Mouse (Mus musculus) intestine, postnatal 0 days (tissue): Measurements from ENCODE around the gene Has3. TPM values are rescaled to one million over a fixed set of nuclear protein-coding genes. Genes with fewer than 3 reads are reported as not detected.

Experiments used
- ATAC-seq: fragments of 200-750 bp; cut with Nextera tagmentation; 2 replicates; pipeline ENCODE4 v1.8.0; 2017; ENCODE audit warnings: mild to moderate bottlenecking, moderate TSS enrichment, moderate library complexity
- H3K27ac ChIP-seq: fragments of 300-500 bp; sonication (generic); 2 replicates; pipeline ENCODE4 v1.5.1; 2014; ENCODE audit warnings: mild to moderate bottlenecking, low read depth, low read length, moderate library complexity
- H3K27me3 ChIP-seq: fragments of 300-500 bp; sonication (generic); replicated peaks from 2 replicates; pipeline ENCODE4 v1.6.1; 2014; ENCODE audit warnings: low read length, mixed read lengths; ENCODE audit not compliant: control insufficient read depth, insufficient read depth
- H3K36me3 ChIP-seq: fragments of 300-500 bp; sonication (generic); 2 replicates; pipeline ENCODE4 v1.6.1; 2014; ENCODE audit warnings: mild to moderate bottlenecking, moderate library complexity; ENCODE audit not compliant: control insufficient read depth, insufficient read depth
- H3K4me1 ChIP-seq: fragments of 300-500 bp; sonication (generic); replicated peaks from 2 replicates; pipeline ENCODE4 v1.6.1; 2014; ENCODE audit warnings: antibody characterized with exemption, low read length, mixed read lengths; ENCODE audit not compliant: control insufficient read depth, insufficient read depth
- H3K4me2 ChIP-seq: fragments of 300-500 bp; sonication (generic); replicated peaks from 2 replicates; pipeline ENCODE4 v1.6.1; 2014; ENCODE audit warnings: low read depth, mild to moderate bottlenecking, moderate library complexity
- H3K4me3 ChIP-seq: fragments of 300-500 bp; sonication (generic); 2 replicates; pipeline ENCODE4 v1.5.1; 2014; ENCODE audit warnings: low read depth, low read length
- H3K9ac ChIP-seq: fragments of 300-500 bp; sonication (generic); 2 replicates; pipeline ENCODE4 v1.6.1; 2014; ENCODE audit warnings: mild to moderate bottlenecking, low read depth, low read length
- H3K9me3 ChIP-seq: fragments of 300-500 bp; sonication (generic); 2 replicates; pipeline ENCODE4 v1.6.1; 2016; ENCODE audit warnings: mixed run types; ENCODE audit not compliant: control insufficient read depth
- CTCF ChIP-seq: sonication (generic); IDR thresholded peaks from 2 replicates; pipeline ENCODE4 v1.5.1; 2016; ENCODE audit warnings: low read depth, mild to moderate bottlenecking, control low read depth, antibody characterized with exemption, moderate library complexity
- WGBS: fragments of 180-500 bp; shearing (Covaris S2); extraction: QIAGEN DNeasy Blood & Tissue Kit; methylation state at CpG from one replicate; pipeline ENCODE4 v1.1.7; 2014; 5-methylcytosine and 5-hydroxymethylcytosine counted together
- polyA plus RNA-seq: library from polyadenylated mRNA; unstranded; fragments of >200 nt; fragmentation: Nextera tagmentation; extraction: Ambion mirVana; gene quantifications from 2 replicates; pipeline ENCODE4 v1.2.1, GENCODE M21; 2015

Has3 gene
- polyA plus RNA-seq, 1 experiment from 2014 or later: 0.07 TPM

GRCm38 (mm10) chr8:106892806-106893451, 22.9 kb downstream of the Has3 start:
- peak overlapping the region; percentile 97 for H3K27ac ChIP-seq
- H3K9ac ChIP-seq: peak overlapping the region; percentile 93
- no peaks in the 10 kb centered on the region for H3K27me3 ChIP-seq
- no peaks in the 10 kb centered on the region; the same call in 1 of the 2 replicates for H3K4me1 ChIP-seq
- WGBS: 2% methylated on average over 53 of the region's 57 CpGs
- H3K4me2 ChIP-seq: peak overlapping the region; percentile 83
- TF ChIP-seq CTCF: no peak
- ATAC-seq: peak; percentile 72
- no peaks in the 10 kb centered on the region for H3K9me3 ChIP-seq
- peak overlapping the region; percentile 99 for H3K4me3 ChIP-seq
- H3K36me3 ChIP-seq: peaks cover 5% of the 10 kb centered on the region

- no peaks in the 10 kb centered on the region for H3K9me3 ChIP-seq
- peaks cover 12% of the 10 kb centered on the region for H3K36me3 ChIP-seq
- no peaks in the 10 kb centered on the region for H3K27me3 ChIP-seq
- 0 out of 2 replicates have a peak, but pooled peaks have one; percentile 6 for TF ChIP-seq CTCF
- peak within 1 kb of the TSS; percentile 99 for H3K4me3 ChIP-seq
- under 1% methylated on average over 63 of the region's 63 CpGs for WGBS
- peak within 1 kb of the TSS; percentile 83 for H3K4me2 ChIP-seq
- peak; percentile 92 for ATAC-seq
- H3K9ac ChIP-seq: peak within 1 kb of the TSS; percentile 93
- H3K4me1 ChIP-seq: no peaks in the 10 kb centered on the region; the same call in 1 of the 2 replicates
- peak within 1 kb of the TSS; percentile 97 for H3K27ac ChIP-seq
Measured at GRCm38 (mm10) chr8:106893481-106894156, 23.6 kb downstream of the Has3 start, which contains the start of gene Utp4. Gene Utp4, plus strand, starts transcription at chr8:106893636.

GRCm38 (mm10) chr8:106899473-106899872, 29.4 kb downstream of the Has3 start:
- TF ChIP-seq CTCF: no peak
- Histone ChIP-seq H3K9ac (no peak overlapping the region), H3K4me2 (no peak overlapping the region), H3K27me3 (no peaks in the 10 kb centered on the region), H3K4me3 (no peak overlapping the region), H3K27ac (no peak overlapping the region), H3K36me3 (peaks cover 57% of the 10 kb centered on the region), H3K4me1 (no peaks in the 10 kb centered on the region), H3K9me3 (no peaks in the 10 kb centered on the region)
- WGBS: 48% methylated on average over 5 of the region's 5 CpGs
- peak; percentile 36 for ATAC-seq

GRCm38 (mm10) chr8:106905727-106906480, 35.9 kb downstream of the Has3 start:
- peak; percentile 82 for TF ChIP-seq CTCF
- ATAC-seq: no peak
- Histone ChIP-seq H3K9me3 (no peaks in the 10 kb centered on the region), H3K4me1 (no peaks in the 10 kb centered on the region), H3K9ac (no peak overlapping the region), H3K4me2 (no peak overlapping the region), H3K27me3 (no peaks in the 10 kb centered on the region), H3K36me3 (peaks cover 79% of the 10 kb centered on the region), H3K27ac (no peak overlapping the region), H3K4me3 (no peak overlapping the region)
- WGBS: 92% methylated on average over 17 of the region's 17 CpGs

GRCm38 (mm10) chr8:106906635-106907034, 36.6 kb downstream of the Has3 start:
- Histone ChIP-seq H3K4me2 (no peak overlapping the region), H3K9ac (no peak overlapping the region), H3K4me1 (no peaks in the 10 kb centered on the region), H3K36me3 (peaks cover 77% of the 10 kb centered on the region), H3K9me3 (no peaks in the 10 kb centered on the region), H3K4me3 (no peak overlapping the region), H3K27ac (no peak overlapping the region), H3K27me3 (no peaks in the 10 kb centered on the region)
- WGBS: 88% methylated on average over 6 of the region's 6 CpGs
- no peak for TF ChIP-seq CTCF
- ATAC-seq: no peak

GRCm38 (mm10) chr8:106907450-106907849, 37.4 kb downstream of the Has3 start:
- Histone ChIP-seq H3K4me3 (no peak overlapping the region), H3K9me3 (no peaks in the 10 kb centered on the region), H3K27ac (no peak overlapping the region), H3K4me2 (no peak overlapping the region), H3K36me3 (peaks cover 78% of the 10 kb centered on the region), H3K9ac (no peak overlapping the region), H3K27me3 (no peaks in the 10 kb centered on the region), H3K4me1 (no peaks in the 10 kb centered on the region)
- TF ChIP-seq CTCF: no peak
- no peak for ATAC-seq
- WGBS: 87% methylated on average over 6 of the region's 6 CpGs
